Mouse (Mus musculus) forebrain, embryonic 15.5 days (tissue): ENCODE measurements around the gene Olfr167. TPM values are rescaled to one million over a fixed set of nuclear protein-coding genes. Genes with fewer than 3 reads are reported as not detected.
"Not testable (repeated sequence)": the region's sequence is repeated elsewhere in the genome, so short reads cannot be mapped to it uniquely, and the experiment has no call there.

Source experiments
- ATAC-seq: fragments of 200-750 bp; cut with Nextera tagmentation; replicated peaks from 2 replicates; pipeline ENCODE4 v1.8.0; 2017; ENCODE audit warnings: mild to moderate bottlenecking, moderate TSS enrichment, moderate library complexity
- H3K27ac ChIP-seq: fragments of 300-500 bp; sonication (generic); replicated peaks from 2 replicates; pipeline ENCODE4 v1.5.1; 2015; ENCODE audit warnings: mild to moderate bottlenecking, inconsistent platforms
- H3K27me3 ChIP-seq: fragments of 300-500 bp; sonication (generic); 2 replicates; pipeline ENCODE4 v1.6.1; 2015; ENCODE audit warnings: inconsistent platforms
- H3K36me3 ChIP-seq: fragments of 300-500 bp; sonication (generic); 2 replicates; pipeline ENCODE4 v1.6.1; 2015; ENCODE audit warnings: mild to moderate bottlenecking, inconsistent platforms
- H3K4me1 ChIP-seq: fragments of 300-500 bp; sonication (generic); 2 replicates; pipeline ENCODE4 v1.6.1; 2015; ENCODE audit warnings: inconsistent platforms
- H3K4me2 ChIP-seq: fragments of 300-500 bp; sonication (generic); replicated peaks from 2 replicates; pipeline ENCODE4 v1.6.1; 2015; ENCODE audit warnings: mild to moderate bottlenecking, inconsistent platforms
- H3K4me3 ChIP-seq: fragments of 300-500 bp; sonication (generic); 2 replicates; pipeline ENCODE4 v1.5.1; 2015; ENCODE audit warnings: mild to moderate bottlenecking, inconsistent platforms
- H3K9ac ChIP-seq: fragments of 300-500 bp; sonication (generic); replicated peaks from 2 replicates; pipeline ENCODE4 v1.6.1; 2015; ENCODE audit warnings: mild to moderate bottlenecking, inconsistent platforms
- H3K9me3 ChIP-seq: fragments of 300-500 bp; sonication (generic); 2 replicates; pipeline ENCODE4 v1.6.1; 2016; ENCODE audit warnings: inconsistent platforms
- WGBS: fragments of 180-500 bp; shearing (Covaris S2); methylation state at CpG from one replicate; pipeline ENCODE4 v1.1.7; 2015; ENCODE audit warnings: mixed read lengths; 5-methylcytosine and 5-hydroxymethylcytosine counted together
- polyA plus RNA-seq: library from polyadenylated mRNA; unstranded; fragments of >200 nt; fragmentation: Nextera tagmentation; extraction: Ambion mirVana; gene quantifications from 2 replicates; pipeline ENCODE4 v1.2.1, GENCODE M21; 2015

Olfr167 gene
- polyA plus RNA-seq, result not detected in 2 replicates

DNA sequence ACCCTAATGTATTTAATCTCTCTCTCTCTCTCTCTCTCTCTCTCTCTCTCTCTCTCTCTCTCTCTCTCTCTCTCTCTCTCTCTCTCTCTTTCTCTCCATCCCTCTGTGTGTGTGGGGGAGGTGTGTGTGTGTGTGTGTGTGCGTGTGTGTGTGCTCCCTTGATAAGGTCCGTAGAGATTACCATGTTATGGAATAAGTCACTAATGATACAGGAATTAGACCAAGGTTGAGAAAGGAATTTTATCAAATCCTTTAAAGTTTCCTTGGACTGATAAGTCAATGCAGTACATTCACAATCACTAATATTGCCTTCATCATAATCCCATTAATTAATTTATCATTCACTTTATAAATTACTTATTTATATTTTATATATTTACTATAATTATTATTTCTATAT is at the start of gene Olfr167:
TSS of gene Olfr167 (minus strand) at position 101 of the 400 bp plus-strand sequence.
- Histone ChIP-seq H3K36me3 (no peaks in the 10 kb centered on the region), H3K4me1 (no peaks in the 10 kb centered on the region), H3K27ac (no peak within 1 kb of the TSS), H3K4me3 (no peak within 1 kb of the TSS), H3K27me3 (no peaks in the 10 kb centered on the region), H3K9ac (no peak within 1 kb of the TSS), H3K9me3 (no peaks in the 10 kb centered on the region), H3K4me2 (no peak within 1 kb of the TSS)
- ATAC-seq, result no peak
- WGBS, result 80% methylated on average over 2 of the region's 2 CpGs

DNA sequence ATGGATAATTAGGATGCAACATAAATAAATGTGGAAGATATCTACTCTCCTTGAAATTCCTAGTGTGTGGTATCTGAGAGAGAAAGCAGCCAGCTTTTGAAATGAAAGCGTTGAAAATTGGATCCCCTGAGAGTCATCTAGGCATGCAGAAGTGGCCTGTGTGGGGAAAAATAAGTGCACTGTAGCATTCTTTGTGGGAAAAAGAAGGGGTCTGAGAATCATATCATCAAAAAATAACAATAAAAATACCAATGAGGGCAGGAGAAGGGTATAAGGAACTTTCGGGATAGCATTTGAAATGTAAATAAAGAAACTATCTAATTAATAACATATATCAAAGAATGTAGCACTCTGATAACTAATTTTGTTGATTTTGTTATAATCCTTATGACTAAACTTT is 49.6 kb upstream of the Olfr167 start, which contains the start of gene Olfr169:
TSS of gene Olfr169 (minus strand) at position 101 of the 400 bp plus-strand sequence.
- H3K27ac ChIP-seq, H3K4me1 ChIP-seq, H3K4me3 ChIP-seq, H3K36me3 ChIP-seq, H3K27me3 ChIP-seq, H3K9ac ChIP-seq, ATAC-seq, H3K4me2 ChIP-seq, H3K9me3 ChIP-seq: not testable (repeated sequence)
- WGBS, result 96% methylated on average over 2 of the region's 2 CpGs

DNA sequence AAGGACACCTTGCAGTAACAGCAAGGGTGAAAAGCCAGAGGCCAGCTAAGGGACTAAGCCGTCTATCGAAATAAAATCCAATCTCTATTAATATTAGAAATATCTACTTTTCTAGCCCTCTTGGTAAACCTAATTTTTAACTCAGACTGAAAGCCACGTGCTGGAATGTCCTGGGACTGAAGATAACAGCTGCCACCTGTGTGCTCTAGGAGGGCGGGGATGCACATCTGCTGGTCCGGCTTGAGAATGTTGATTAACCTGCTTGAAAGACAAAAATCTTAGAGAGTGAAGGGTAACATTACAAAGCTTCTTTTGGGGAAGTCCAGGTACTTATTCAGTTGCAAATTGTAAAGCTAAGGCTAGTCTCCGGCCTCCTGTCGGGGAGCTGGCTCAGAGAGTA is 31.4 kb upstream of the Olfr167 start:
- not testable (repeated sequence) for H3K4me2 ChIP-seq, H3K9me3 ChIP-seq, H3K27me3 ChIP-seq, H3K4me1 ChIP-seq, H3K9ac ChIP-seq, H3K4me3 ChIP-seq, H3K27ac ChIP-seq, H3K36me3 ChIP-seq, ATAC-seq
- WGBS, result 86% methylated on average over 7 of the region's 7 CpGs

DNA sequence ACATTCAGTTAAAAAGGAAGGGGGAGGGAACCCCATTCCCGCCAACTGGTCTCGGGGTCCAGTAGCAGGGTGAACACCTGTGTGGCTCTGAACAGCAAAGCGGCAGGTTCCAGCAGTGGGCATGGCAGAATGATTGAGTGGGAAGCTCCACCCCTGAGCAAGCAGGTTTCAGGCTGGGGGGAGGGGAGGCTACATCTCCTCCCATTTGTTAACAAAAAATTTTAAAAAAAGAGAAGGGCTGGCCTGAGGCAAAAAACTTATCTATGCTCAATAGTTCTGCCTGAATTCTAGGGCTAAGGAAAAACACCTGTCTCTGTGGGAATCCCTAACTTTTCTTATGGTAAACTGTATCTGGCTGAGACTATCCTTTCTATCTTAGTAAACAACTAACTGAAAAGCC is 30.2 kb upstream of the Olfr167 start:
- 95% methylated on average over 3 of the region's 3 CpGs for WGBS
- not testable (repeated sequence) for H3K9ac ChIP-seq, H3K27ac ChIP-seq, ATAC-seq, H3K36me3 ChIP-seq, H3K27me3 ChIP-seq, H3K4me1 ChIP-seq, H3K4me2 ChIP-seq, H3K9me3 ChIP-seq, H3K4me3 ChIP-seq

DNA sequence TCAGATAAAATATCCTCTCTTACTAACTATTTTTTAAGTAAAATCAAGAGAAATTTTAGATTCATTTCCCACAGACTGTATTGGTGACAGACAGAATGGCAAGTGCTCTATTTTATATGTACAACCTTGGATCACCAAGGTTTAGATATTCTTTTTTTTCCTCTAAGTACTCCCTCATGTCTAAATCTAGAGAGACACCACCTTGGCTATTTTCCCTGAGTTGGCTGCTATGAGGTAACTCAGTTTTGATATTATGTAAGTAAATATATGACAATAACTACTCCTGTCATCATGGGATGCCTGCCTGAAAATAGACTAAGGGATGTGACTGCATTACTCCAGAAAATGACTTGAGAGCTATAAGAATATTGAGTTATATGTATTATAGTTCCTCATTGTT is 13.4 kb upstream of the Olfr167 start, which contains the start of gene Olfr168:
TSS of gene Olfr168 (minus strand) at position 101 of the 400 bp plus-strand sequence.
- Histone ChIP-seq H3K4me2 (no peak within 1 kb of the TSS), H3K27me3 (no peaks in the 10 kb centered on the region), H3K9ac (no peak within 1 kb of the TSS), H3K9me3 (no peaks in the 10 kb centered on the region), H3K36me3 (no peaks in the 10 kb centered on the region), H3K4me1 (no peaks in the 10 kb centered on the region), H3K4me3 (no peak within 1 kb of the TSS), H3K27ac (no peak within 1 kb of the TSS)
- no peak for ATAC-seq

DNA sequence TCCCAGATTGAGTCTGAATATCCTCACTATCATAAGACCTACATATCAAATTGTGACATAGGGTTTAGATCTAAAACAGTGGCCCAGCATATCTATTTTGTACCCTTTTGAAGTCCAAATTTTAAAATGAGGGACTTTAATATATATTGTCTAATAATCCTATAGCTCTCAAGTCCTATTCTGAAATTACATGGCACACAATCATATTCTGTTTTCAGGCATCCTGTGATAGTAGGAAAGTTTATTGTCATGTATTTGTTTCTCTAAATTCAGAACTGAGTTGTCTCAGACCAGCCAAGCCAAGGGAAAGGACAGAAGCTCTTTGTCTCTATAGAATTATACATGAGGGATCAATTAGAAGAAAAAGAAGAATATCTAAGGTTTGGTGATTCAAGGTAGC is 38.7 kb downstream of the Olfr167 start, which contains the start of gene Olfr166:
TSS of gene Olfr166 (plus strand) at position 301 of the 400 bp plus-strand sequence.
- Histone ChIP-seq H3K9me3 (peaks cover 4% of the 10 kb centered on the region; the same call in 1 of the 2 replicates), H3K4me2 (no peak within 1 kb of the TSS), H3K4me3 (no peak within 1 kb of the TSS), H3K9ac (no peak within 1 kb of the TSS), H3K4me1 (no peaks in the 10 kb centered on the region), H3K27me3 (no peaks in the 10 kb centered on the region), H3K27ac (no peak within 1 kb of the TSS), H3K36me3 (no peaks in the 10 kb centered on the region)
- ATAC-seq, result no peak

DNA sequence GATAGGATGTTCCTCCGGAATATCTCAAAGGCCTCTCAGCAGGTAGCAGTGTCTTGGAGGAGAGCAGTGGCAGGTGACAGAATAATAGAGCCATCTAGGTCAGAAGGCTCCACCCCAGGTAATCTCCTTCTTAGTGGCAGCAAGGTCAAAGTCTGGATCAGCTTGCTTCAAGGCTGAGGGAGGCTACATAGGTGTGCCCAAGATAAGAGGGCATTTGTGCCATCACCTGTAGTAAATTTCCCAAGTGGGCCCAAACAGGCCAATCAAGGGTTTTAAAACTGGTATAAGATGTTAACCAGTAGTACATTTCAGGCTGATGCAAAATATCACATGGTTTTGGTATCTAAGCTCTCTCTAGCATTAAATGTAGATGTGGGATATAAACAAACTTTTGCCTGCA is 57.7 kb downstream of the Olfr167 start:
- no peak overlapping the region for H3K4me3 ChIP-seq
- no peak for ATAC-seq
- no peaks in the 10 kb centered on the region for H3K36me3 ChIP-seq
- H3K4me1 ChIP-seq, result no peaks in the 10 kb centered on the region
- 83% methylated on average over 1 of the region's 1 CpGs for WGBS
- H3K9me3 ChIP-seq, result no peaks in the 10 kb centered on the region; the same call in 1 of the 2 replicates
- no peak overlapping the region for H3K27ac ChIP-seq
- no peak overlapping the region for H3K4me2 ChIP-seq
- H3K27me3 ChIP-seq, result no peaks in the 10 kb centered on the region
- H3K9ac ChIP-seq, result no peak overlapping the region

Other genes starting within 250 kb of the Olfr167 start
- gene Olfr164, start 208.2 kb downstream of the Olfr167 start, polyA plus RNA-seq, result not detected in 2 replicates
- gene Olfr165, start 99.1 kb downstream of the Olfr167 start, polyA plus RNA-seq, result not detected in 2 replicates
- not detected in 2 replicates for gene Olfr166, start 38.6 kb downstream of the Olfr167 start, polyA plus RNA-seq
- not detected in 2 replicates for gene Olfr168, start 13.3 kb upstream of the Olfr167 start, polyA plus RNA-seq
- not detected in 2 replicates for gene Olfr169, start 49.5 kb upstream of the Olfr167 start, polyA plus RNA-seq
- gene Olfr170, start 89.6 kb upstream of the Olfr167 start, polyA plus RNA-seq, result not detected in 2 replicates
- not detected in 2 replicates for gene Olfr171, start 107.7 kb upstream of the Olfr167 start, polyA plus RNA-seq
- not detected in 2 replicates for gene Lamp3, start 184.1 kb upstream of the Olfr167 start, polyA plus RNA-seq
- gene B3gnt5, start 237.9 kb upstream of the Olfr167 start, polyA plus RNA-seq, result 50.4 and 50.7 TPM in 2 replicates